Mouse (Mus musculus) urinary bladder, adult 18-20 months (tissue): Measurements from ENCODE around the gene Gm3187.
"Not testable (repeated sequence)": the region's sequence is repeated elsewhere in the genome, so short reads cannot be mapped to it uniquely, and the experiment has no call there.

Source experiments
- DNase-seq, 2 experiments: peaks; one replicate each; pipeline ENCODE4 v3.0.0; 2022; ENCODE audit warnings: low spot score in 2 of 2, mixed read lengths in 2 of 2

Gene Gm3187

DNA sequence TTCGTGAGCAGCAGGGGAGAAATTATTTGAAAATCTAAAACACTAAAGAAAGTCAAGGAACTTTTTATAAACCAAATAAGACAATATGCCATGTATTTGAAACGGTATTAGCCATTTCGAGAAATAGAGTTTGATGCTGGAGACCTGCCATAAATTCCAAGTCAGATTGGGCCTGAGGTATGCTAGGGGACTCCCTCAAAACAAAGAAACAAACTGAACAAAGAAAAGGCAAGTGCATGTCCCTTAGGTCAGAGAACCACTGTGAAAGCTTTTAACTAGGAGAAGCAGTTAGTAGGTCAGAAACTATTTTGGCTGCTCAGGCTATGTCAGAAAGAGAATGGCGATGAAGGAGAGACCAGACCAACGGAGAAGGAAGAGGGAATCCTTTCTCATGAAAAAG, at the start of gene Gm3187:
Gene Gm3187, plus strand, starts transcription at position 301 of the 400 bp plus-strand sequence.
- not testable (repeated sequence) for DNase-seq

DNA sequence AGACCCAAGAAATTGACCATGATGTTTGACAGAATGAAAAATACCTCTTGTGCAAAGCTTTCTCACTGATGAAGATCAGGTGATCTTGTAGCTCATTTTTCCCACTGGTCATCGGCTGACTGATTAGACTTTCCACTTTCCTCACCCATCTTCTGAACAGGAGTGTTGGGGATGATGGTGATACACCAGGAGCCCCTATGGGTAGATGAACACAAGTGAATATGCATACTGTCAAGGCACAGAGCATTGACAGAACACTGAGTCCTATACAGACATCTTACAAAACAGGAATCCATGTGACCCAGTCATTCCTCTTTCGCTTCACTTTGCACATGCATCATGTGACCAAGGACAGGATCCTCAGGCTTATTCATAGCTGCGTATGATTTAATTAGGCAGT, 28.6 kb upstream of the Gm3187 start, which contains the start of gene Gm3194:
Gene Gm3194, minus strand, starts transcription at position 101 of the 400 bp plus-strand sequence.
- not testable (repeated sequence) for DNase-seq

DNA sequence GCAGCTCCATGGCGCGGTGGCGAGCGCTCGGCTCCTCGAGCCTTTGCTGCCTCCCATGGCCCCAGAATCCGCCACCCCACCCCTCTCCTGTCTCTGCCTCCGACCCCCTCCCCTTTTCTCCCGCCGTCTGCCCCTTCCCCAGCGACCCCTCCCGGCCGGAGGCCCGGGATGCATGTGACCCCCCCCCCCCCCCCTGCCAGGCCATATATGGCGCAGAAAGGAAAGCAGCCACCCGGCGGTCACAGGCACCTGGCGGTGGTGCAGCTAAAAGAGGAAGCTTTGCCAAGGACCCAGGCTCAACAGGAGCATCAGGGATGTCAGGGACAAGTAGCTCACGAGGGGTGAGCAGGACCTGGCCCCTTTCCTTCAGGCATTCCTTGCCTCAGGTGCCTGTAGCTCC, 23.5 kb upstream of the Gm3187 start:
- DNase-seq, result not testable (repeated sequence)

DNA sequence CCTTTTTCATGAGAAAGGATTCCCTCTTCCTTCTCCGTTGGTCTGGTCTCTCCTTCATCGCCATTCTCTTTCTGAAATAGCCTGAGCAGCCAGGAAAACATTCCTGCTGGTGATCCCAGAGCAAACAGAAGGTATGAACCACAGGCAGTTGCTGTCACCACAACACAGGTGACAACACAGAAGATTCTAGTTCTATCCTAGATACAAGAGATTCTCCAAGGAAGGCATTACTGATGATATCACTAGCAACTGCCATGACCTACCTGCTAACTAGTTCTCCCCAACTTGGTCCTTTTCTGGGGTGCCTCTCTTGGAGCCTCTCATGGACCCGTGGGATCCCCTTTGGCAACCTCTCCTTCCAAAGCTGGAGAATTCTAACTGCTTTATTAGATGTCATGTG, 6.3 kb upstream of the Gm3187 start, which contains the start of gene Gm8246:
Gene Gm8246, minus strand, starts transcription at position 101 of the 400 bp plus-strand sequence.
- DNase-seq, result not testable (repeated sequence)

DNA sequence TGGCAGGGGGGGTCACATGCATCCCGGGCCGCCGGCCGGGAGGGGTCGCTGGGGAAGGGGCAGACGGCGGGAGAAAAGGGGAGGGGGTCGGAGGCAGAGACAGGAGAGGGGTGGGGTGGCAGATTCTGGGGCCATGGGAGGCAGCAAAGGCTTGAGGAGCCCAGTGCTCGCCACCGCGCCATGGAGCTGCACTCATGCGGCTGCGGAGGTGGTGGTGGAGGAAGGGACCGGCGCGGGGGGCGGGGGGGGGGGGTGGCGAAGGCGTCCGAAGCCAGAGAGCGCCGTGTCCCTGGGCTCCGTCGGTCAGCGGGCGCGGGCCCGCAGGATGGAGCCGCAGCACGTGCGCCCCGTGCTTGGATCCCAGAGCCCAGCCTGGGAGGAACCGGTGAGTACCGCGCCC, 17.4 kb downstream of the Gm3187 start, which contains the start of gene Gm3488:
Gene Gm3488, plus strand, starts transcription at position 301 of the 400 bp plus-strand sequence.
- DNase-seq, result not testable (repeated sequence)

DNA sequence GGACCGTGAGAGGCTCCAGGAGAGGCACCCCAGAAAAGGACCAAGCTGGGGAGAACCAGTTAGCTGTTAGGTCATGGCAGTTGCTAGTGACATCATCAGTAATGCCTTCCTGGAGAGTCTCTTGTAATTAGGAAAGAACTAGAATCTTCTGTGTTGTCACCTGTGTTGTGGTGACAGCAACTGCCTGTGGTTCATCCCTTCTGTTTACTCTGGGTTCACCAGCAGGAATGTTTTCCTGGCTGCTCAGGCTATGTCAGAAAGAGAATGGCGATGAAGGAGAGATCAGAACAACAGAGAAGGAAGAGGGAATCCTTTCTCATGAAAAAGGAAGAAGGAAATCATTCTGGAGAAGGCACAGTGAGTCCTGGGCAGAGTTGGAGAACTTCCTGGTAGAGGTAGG, 54.2 kb downstream of the Gm3187 start, which contains the start of gene Gm3532:
Gene Gm3532, plus strand, starts transcription at position 301 of the 400 bp plus-strand sequence.
- not testable (repeated sequence) for DNase-seq
